Mouse (Mus musculus) forebrain, embryonic 15.5 days (tissue): ENCODE data around the gene Gmds. TPM values are rescaled to one million over a fixed set of nuclear protein-coding genes. Genes with fewer than 3 reads are reported as not detected.
A peak's percentile ranks its signal among the peaks of the same experiment; 100 is the strongest.

Source experiments
- ATAC-seq: fragments of 200-750 bp; cut with Nextera tagmentation; replicated peaks from 2 replicates; pipeline ENCODE4 v1.8.0; 2017; ENCODE audit warnings: mild to moderate bottlenecking, moderate TSS enrichment, moderate library complexity
- H3K27ac ChIP-seq: fragments of 300-500 bp; sonication (generic); replicated peaks from 2 replicates; pipeline ENCODE4 v1.5.1; 2015; ENCODE audit warnings: mild to moderate bottlenecking, inconsistent platforms
- H3K27me3 ChIP-seq: fragments of 300-500 bp; sonication (generic); 2 replicates; pipeline ENCODE4 v1.6.1; 2015; ENCODE audit warnings: inconsistent platforms
- H3K36me3 ChIP-seq: fragments of 300-500 bp; sonication (generic); 2 replicates; pipeline ENCODE4 v1.6.1; 2015; ENCODE audit warnings: mild to moderate bottlenecking, inconsistent platforms
- H3K4me1 ChIP-seq: fragments of 300-500 bp; sonication (generic); 2 replicates; pipeline ENCODE4 v1.6.1; 2015; ENCODE audit warnings: inconsistent platforms
- H3K4me2 ChIP-seq: fragments of 300-500 bp; sonication (generic); replicated peaks from 2 replicates; pipeline ENCODE4 v1.6.1; 2015; ENCODE audit warnings: mild to moderate bottlenecking, inconsistent platforms
- H3K4me3 ChIP-seq: fragments of 300-500 bp; sonication (generic); 2 replicates; pipeline ENCODE4 v1.5.1; 2015; ENCODE audit warnings: mild to moderate bottlenecking, inconsistent platforms
- H3K9ac ChIP-seq: fragments of 300-500 bp; sonication (generic); replicated peaks from 2 replicates; pipeline ENCODE4 v1.6.1; 2015; ENCODE audit warnings: mild to moderate bottlenecking, inconsistent platforms
- H3K9me3 ChIP-seq: fragments of 300-500 bp; sonication (generic); 2 replicates; pipeline ENCODE4 v1.6.1; 2016; ENCODE audit warnings: inconsistent platforms
- WGBS: fragments of 180-500 bp; shearing (Covaris S2); methylation state at CpG from one replicate; pipeline ENCODE4 v1.1.7; 2015; ENCODE audit warnings: mixed read lengths; 5-methylcytosine and 5-hydroxymethylcytosine counted together
- polyA plus RNA-seq: library from polyadenylated mRNA; unstranded; fragments of >200 nt; fragmentation: Nextera tagmentation; extraction: Ambion mirVana; gene quantifications from 2 replicates; pipeline ENCODE4 v1.2.1, GENCODE M21; 2015

Gmds gene
- polyA plus RNA-seq, 1 experiment from 2014 or later, result 30.5 TPM

DNA sequence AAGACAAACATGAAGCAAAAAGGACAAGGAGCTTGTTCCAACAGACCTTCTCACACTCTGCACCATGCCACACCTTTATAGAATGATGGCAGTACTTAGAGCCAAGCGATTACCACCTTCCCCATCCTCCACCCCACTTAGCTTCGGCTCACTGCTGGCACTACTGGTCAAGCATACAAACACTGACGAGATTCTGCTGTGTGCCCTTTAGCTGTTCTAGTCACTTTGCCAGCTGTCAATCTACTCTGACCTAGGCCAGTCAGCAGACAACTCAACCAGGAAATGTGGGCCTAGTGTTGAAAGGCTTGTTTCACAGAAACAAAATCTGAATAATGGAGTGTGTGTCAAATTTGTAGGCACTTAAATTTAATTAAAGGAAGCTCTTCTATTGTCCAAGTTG is 464.1 kb downstream of the Gmds start:
- H3K4me3 ChIP-seq, result no peak overlapping the region
- H3K9me3 ChIP-seq, result no peaks in the 10 kb centered on the region
- no peaks in the 10 kb centered on the region for H3K4me1 ChIP-seq
- H3K9ac ChIP-seq, result no peak overlapping the region
- H3K4me2 ChIP-seq, result no peak overlapping the region
- no peak for ATAC-seq
- H3K36me3 ChIP-seq, result no peaks in the 10 kb centered on the region
- no peaks in the 10 kb centered on the region for H3K27me3 ChIP-seq
- H3K27ac ChIP-seq, result no peak overlapping the region
- WGBS, result 60% methylated on average over 3 of the region's 3 CpGs

DNA sequence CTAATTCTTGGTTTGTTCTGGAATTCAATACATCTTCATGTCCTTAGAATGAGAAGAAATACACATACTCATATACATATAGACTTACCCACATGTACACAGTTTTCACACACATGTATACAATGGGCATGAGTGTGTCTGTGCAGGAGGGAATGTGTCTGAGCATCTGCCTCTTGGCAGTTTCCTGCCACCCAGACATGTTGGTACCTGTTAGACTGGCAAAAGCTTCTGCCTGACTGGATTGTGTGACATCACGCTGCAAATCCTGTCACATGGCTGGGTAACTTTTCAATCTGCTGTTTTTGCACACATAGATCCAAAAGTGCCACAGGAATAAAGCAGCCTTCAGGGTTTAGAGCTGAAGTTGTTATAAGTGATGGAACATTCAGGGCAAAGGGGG is 465.3 kb downstream of the Gmds start:
- Histone ChIP-seq H3K4me3 (no peak overlapping the region), H3K4me1 (no peaks in the 10 kb centered on the region), H3K4me2 (no peak overlapping the region), H3K27me3 (no peaks in the 10 kb centered on the region), H3K36me3 (no peaks in the 10 kb centered on the region), H3K9ac (no peak overlapping the region), H3K9me3 (no peaks in the 10 kb centered on the region), H3K27ac (no peak overlapping the region)
- ATAC-seq, result no peak
- WGBS, result 81% methylated on average over 1 of the region's 1 CpGs

GRCm38 (mm10) chr13:31864786-31865185 is 473.8 kb downstream of the Gmds start:
- H3K4me3 ChIP-seq, result no peak overlapping the region
- H3K27me3 ChIP-seq, result no peaks in the 10 kb centered on the region
- 70% methylated on average over 5 of the region's 5 CpGs for WGBS
- H3K9me3 ChIP-seq, result no peaks in the 10 kb centered on the region
- H3K4me1 ChIP-seq, result peaks cover 4% of the 10 kb centered on the region; the same call in 1 of the 2 replicates
- ATAC-seq, result peak; percentile 43
- no peak overlapping the region for H3K9ac ChIP-seq
- no peak overlapping the region for H3K4me2 ChIP-seq
- no peaks in the 10 kb centered on the region for H3K36me3 ChIP-seq
- H3K27ac ChIP-seq, result no peak overlapping the region

DNA sequence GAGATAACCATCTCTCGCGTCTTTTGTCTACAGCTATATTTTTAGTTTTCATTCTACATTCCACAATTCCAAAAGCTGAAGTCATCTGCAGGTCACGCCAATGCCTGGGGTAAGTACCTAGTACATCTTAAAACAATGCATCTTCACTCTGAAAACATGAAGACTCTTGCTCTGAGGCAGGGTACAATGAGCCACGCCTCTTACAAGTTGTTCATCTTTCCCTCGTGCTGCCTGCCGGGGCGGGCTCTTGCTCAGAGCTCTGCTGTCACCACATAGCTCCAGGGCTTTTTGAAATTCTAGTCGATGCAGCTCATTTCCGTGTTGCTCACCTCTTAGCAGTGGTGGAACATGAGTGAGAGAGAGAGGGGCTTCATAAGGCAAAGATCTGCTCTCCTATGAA is 475.1 kb downstream of the Gmds start:
- Histone ChIP-seq H3K36me3 (no peaks in the 10 kb centered on the region), H3K9ac (no peak overlapping the region), H3K27ac (no peak overlapping the region), H3K4me2 (no peak overlapping the region), H3K4me1 (peaks cover 4% of the 10 kb centered on the region; the same call in 1 of the 2 replicates), H3K4me3 (no peak overlapping the region), H3K9me3 (no peaks in the 10 kb centered on the region), H3K27me3 (no peaks in the 10 kb centered on the region)
- WGBS, result 81% methylated on average over 9 of the region's 9 CpGs
- 0 out of 2 replicates have a peak, but pooled peaks have one; percentile 29 for ATAC-seq

DNA sequence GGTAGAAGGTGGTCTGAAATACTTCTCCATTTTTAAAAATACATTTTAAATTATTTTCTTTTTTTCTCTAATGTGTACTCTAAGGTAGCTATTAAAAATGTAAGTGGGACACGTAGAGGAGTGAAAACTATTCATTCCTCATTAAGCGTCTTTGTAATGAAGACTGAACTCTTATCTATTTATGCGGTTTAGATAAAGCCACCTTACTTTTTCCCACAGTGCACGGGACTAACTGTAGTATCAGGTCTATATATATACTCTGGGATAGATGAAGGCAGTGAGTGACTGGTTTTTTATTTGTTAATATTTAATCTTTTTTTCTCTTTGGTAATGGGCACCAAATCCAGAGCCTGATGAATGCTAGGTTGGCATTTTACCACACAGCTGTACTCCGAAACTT is 478.3 kb downstream of the Gmds start:
- no peaks in the 10 kb centered on the region for H3K9me3 ChIP-seq
- WGBS, result 92% methylated on average over 5 of the region's 5 CpGs
- H3K27ac ChIP-seq, result no peak overlapping the region
- H3K27me3 ChIP-seq, result no peaks in the 10 kb centered on the region
- no peak overlapping the region for H3K4me2 ChIP-seq
- H3K4me1 ChIP-seq, result peaks cover 4% of the 10 kb centered on the region; the same call in 1 of the 2 replicates
- no peak overlapping the region for H3K4me3 ChIP-seq
- H3K36me3 ChIP-seq, result no peaks in the 10 kb centered on the region
- H3K9ac ChIP-seq, result no peak overlapping the region
- no peak for ATAC-seq

GRCm38 (mm10) chr13:31854000-31854399 is 484.5 kb downstream of the Gmds start:
- H3K9me3 ChIP-seq, result no peaks in the 10 kb centered on the region
- ATAC-seq, result no peak
- WGBS, result 79% methylated on average over 4 of the region's 4 CpGs
- no peaks in the 10 kb centered on the region for H3K4me1 ChIP-seq
- no peak overlapping the region for H3K27ac ChIP-seq
- H3K4me3 ChIP-seq, result no peak overlapping the region
- H3K4me2 ChIP-seq, result no peak overlapping the region
- H3K27me3 ChIP-seq, result no peaks in the 10 kb centered on the region
- H3K36me3 ChIP-seq, result no peaks in the 10 kb centered on the region
- H3K9ac ChIP-seq, result no peak overlapping the region

DNA sequence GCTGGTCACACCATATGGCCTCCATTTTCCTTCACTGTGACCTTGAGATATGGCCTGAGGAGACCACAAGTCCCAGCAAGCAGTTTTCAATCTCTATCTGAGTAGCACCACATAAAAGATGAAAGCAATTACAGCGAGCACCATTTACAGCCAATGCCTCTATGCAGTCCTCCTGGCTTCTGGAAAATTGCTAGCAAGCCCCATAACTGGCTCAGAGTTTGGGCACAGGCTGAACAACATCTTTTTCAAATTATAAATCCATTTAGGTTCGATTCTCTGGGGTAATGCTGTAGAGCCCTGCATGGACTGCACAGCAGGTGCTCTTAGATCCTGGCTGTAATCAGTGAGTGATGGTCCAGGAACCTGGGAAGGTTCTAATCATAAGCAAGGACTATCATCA is 485.0 kb downstream of the Gmds start:
- Histone ChIP-seq H3K9me3 (no peaks in the 10 kb centered on the region), H3K27ac (no peak overlapping the region), H3K4me1 (no peaks in the 10 kb centered on the region), H3K4me3 (no peak overlapping the region), H3K27me3 (no peaks in the 10 kb centered on the region), H3K4me2 (no peak overlapping the region), H3K9ac (no peak overlapping the region), H3K36me3 (no peaks in the 10 kb centered on the region)
- no peak for ATAC-seq
- WGBS, result 48% methylated on average over 2 of the region's 2 CpGs

DNA sequence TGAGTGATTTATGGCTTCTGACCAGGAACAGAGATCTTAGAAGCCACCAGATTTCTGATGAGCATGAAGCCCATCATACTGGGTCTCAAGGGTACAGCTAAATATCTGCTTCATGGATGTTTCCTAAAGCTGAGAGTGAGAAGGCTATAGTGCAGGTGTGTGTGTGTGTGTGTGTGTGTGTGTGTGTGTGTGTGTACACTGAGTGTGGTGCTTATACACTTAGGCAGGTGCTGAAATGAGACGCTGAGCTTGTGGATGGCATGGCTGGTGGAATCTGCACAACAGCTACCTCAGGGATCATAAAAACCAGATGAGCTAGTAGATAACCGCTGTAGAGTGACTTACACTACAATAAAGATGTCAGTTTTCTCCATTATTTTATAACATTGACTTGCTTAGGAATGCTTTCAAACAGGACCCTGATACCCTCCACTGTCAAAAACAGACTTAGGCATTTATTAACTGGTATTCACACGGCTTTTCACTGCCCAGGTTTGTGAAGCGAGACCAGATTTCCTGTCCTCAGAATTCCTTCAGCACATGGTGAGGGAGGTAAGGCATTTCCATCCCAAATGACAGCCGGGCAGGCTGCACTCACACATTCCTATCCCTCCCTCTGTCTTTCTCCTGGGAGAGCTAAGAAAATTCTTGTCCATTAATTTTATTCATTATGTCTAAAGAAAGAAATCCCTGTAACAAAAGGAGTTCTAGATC is 489.1 kb downstream of the Gmds start:
- H3K9ac ChIP-seq, result no peak overlapping the region
- no peak overlapping the region for H3K4me3 ChIP-seq
- H3K4me2 ChIP-seq, result no peak overlapping the region
- no peak for ATAC-seq
- no peaks in the 10 kb centered on the region for H3K4me1 ChIP-seq
- no peaks in the 10 kb centered on the region for H3K36me3 ChIP-seq
- no peaks in the 10 kb centered on the region for H3K9me3 ChIP-seq
- H3K27me3 ChIP-seq, result no peaks in the 10 kb centered on the region
- H3K27ac ChIP-seq, result no peak overlapping the region
- 61% methylated on average over 5 of the region's 5 CpGs for WGBS

DNA sequence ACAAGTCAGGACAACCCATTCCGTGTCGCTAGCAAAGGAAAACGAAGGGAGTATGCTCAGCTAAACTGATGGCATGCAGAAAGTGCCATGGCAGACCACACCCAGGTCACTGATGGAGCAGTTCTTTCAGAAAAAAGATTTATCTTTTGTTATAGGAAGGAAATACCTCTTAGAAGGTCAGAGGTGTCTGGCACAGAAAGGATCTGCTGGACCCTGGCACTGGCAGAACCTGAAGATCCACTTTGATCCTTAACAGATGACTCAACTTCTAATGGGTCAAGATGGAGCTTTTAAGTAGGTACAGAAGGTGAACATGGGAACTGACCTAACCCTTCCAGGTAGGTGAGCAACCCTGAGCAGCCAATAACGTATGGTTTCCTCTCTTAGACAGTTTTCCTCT is 502.7 kb downstream of the Gmds start:
- 86% methylated on average over 4 of the region's 4 CpGs for WGBS
- no peaks in the 10 kb centered on the region for H3K27me3 ChIP-seq
- H3K9ac ChIP-seq, result no peak overlapping the region
- no peak overlapping the region for H3K27ac ChIP-seq
- no peaks in the 10 kb centered on the region for H3K4me1 ChIP-seq
- H3K9me3 ChIP-seq, result no peaks in the 10 kb centered on the region
- H3K36me3 ChIP-seq, result no peaks in the 10 kb centered on the region
- no peak overlapping the region for H3K4me2 ChIP-seq
- no peak overlapping the region for H3K4me3 ChIP-seq
- ATAC-seq, result no peak

DNA sequence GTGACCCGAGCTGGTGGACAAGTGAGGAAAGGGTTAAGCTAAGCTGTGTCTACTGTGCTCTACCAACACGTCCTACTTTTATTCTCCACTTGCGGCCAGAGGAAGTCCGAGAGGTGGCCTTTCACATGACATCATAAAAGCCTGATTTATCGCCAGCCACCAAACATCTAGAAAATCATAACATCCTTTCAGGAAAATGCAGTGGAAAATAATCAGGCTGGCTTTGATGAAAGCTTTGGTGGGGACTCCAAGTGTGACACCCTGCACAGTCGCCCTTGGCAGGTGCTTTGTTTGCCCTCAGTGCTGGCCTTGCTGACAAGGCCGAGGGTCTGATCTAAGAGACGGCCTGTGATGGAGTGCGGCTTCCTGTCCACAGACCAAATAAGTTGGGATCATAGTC is 508.2 kb downstream of the Gmds start:
- 69% methylated on average over 9 of the region's 9 CpGs for whole genome bisulfite sequencing

GRCm38 (mm10) chr13:31828446-31828845 is 510.1 kb downstream of the Gmds start:
- no peaks in the 10 kb centered on the region for H3K27me3 ChIP-seq
- no peak overlapping the region for H3K4me2 ChIP-seq
- no peak overlapping the region for H3K4me3 ChIP-seq
- WGBS, result 94% methylated on average over 4 of the region's 4 CpGs
- H3K9ac ChIP-seq, result no peak overlapping the region
- H3K27ac ChIP-seq, result no peak overlapping the region
- no peaks in the 10 kb centered on the region for H3K4me1 ChIP-seq
- H3K36me3 ChIP-seq, result no peaks in the 10 kb centered on the region
- H3K9me3 ChIP-seq, result no peaks in the 10 kb centered on the region
- ATAC-seq, result no peak

More for the DNA sequence above, 508.2 kb downstream of the Gmds start:
- Histone ChIP-seq H3K36me3 (no peaks in the 10 kb centered on the region), H3K4me2 (no peak overlapping the region), H3K9ac (no peak overlapping the region), H3K9me3 (no peaks in the 10 kb centered on the region), H3K4me1 (no peaks in the 10 kb centered on the region), H3K4me3 (no peak overlapping the region), H3K27ac (no peak overlapping the region), H3K27me3 (no peaks in the 10 kb centered on the region)
- ATAC-seq, result no peak

GRCm38 (mm10) chr13:31827820-31828332 is 510.7 kb downstream of the Gmds start:
- no peaks in the 10 kb centered on the region for H3K36me3 ChIP-seq
- H3K27me3 ChIP-seq, result no peaks in the 10 kb centered on the region

GRCm38 (mm10) chr13:31827160-31827559 is 511.4 kb downstream of the Gmds start:
- no peak for ATAC-seq

More at GRCm38 (mm10) chr13:31827820-31828332, 510.7 kb downstream of the Gmds start:
- Histone ChIP-seq H3K9ac (no peak overlapping the region), H3K4me1 (no peaks in the 10 kb centered on the region), H3K27ac (no peak overlapping the region), H3K4me3 (no peak overlapping the region), H3K9me3 (no peaks in the 10 kb centered on the region), H3K4me2 (no peak overlapping the region)
- no peak for ATAC-seq
- 56% methylated on average over 3 of the region's 3 CpGs for WGBS

More at GRCm38 (mm10) chr13:31827160-31827559, 511.4 kb downstream of the Gmds start:
- Histone ChIP-seq H3K27ac (no peak overlapping the region), H3K4me1 (no peaks in the 10 kb centered on the region), H3K4me3 (no peak overlapping the region), H3K36me3 (no peaks in the 10 kb centered on the region), H3K4me2 (no peak overlapping the region), H3K9me3 (no peaks in the 10 kb centered on the region), H3K27me3 (0 out of 2 replicates have a peak, but pooled peaks cover 3% of the 10 kb centered on the region), H3K9ac (no peak overlapping the region)
- 71% methylated on average over 5 of the region's 5 CpGs for WGBS
